10 mouse cellular contexts compared by ENCODE assay signal in genomic region chr7:96986795-96987445, GRCm38 (mm10). TPM values are rescaled to one million over a fixed set of nuclear protein-coding genes. Genes with fewer than 3 reads are reported as not detected.
A peak's percentile ranks its signal among the peaks of the same experiment; 100 is the strongest.
DNase-seq lines count a peak whose midpoint lies in the region; ATAC-seq lines count a peak whose summit lies in the region.
"Had no signal": no experiment of that assay in that cellular context is flagged by ENCODE, and none has a peak within 500 bp of the region (broad histone marks: within the 10 kb centered on the region; RNA-seq: fewer than 3 reads in every experiment).

No protein-coding gene starts in this region.

- ATAC-seq in heart, embryonic 13.5 days (ENCODE audit: extremely low read depth, insufficient number of reproducible peaks, low FRiP score, low TSS enrichment), result no peak
- ATAC-seq in forebrain, embryonic 16.5 days, result peak; percentile 78
- ATAC-seq in midbrain, embryonic 13.5 days, result peak; percentile 59; the same call in 1 of the 2 replicates
- no peak for ATAC-seq in monocyte, adult 5-6 weeks (replicated peaks; ENCODE audit: insufficient number of reproducible peaks, low FRiP score, low TSS enrichment, poor library complexity, severe bottlenecking)

- peaks cover 55% of the 10 kb centered on the region for H3K4me1 ChIP-seq in heart, embryonic 13.5 days
- H3K4me1 ChIP-seq in forebrain, embryonic 16.5 days (replicated peaks; ENCODE audit: control insufficient read depth, insufficient read depth, low read length), result peaks cover 13% of the 10 kb centered on the region
- peaks cover 33% of the 10 kb centered on the region for H3K4me1 ChIP-seq in midbrain, embryonic 13.5 days (replicated peaks)

- DNase-seq in heart, adult 9 months (ENCODE audit: low spot score in 2 of 2), result no peak
- peak; percentile 21 for DNase-seq in ZHBTc4 (ENCODE audit: low read depth, low spot score)
- DNase-seq in urinary bladder, postnatal 36 days (ENCODE audit: low spot score in 2 of 2), result no peak
- DNase-seq in left cerebral cortex, adult 11 months (ENCODE audit: low spot score), result no peak

- no peaks in the 10 kb centered on the region for H3K27me3 ChIP-seq in heart, embryonic 13.5 days (replicated peaks)
- no peaks in the 10 kb centered on the region for H3K27me3 ChIP-seq in forebrain, embryonic 16.5 days (replicated peaks; ENCODE audit: control insufficient read depth, insufficient read depth, low read length)
- H3K27me3 ChIP-seq in midbrain, embryonic 13.5 days, result no peaks in the 10 kb centered on the region
- H3K27me3 ChIP-seq: embryonic facial prominence, embryonic 13.5 days had no signal

- 50% methylated on average over 9 of the region's 9 CpGs for WGBS in heart, embryonic 13.5 days
- 21% methylated on average over 9 of the region's 9 CpGs for WGBS in forebrain, embryonic 16.5 days
- WGBS in midbrain, embryonic 13.5 days, result 32% methylated on average over 9 of the region's 9 CpGs

- no peaks in the 10 kb centered on the region for H3K9me3 ChIP-seq in heart, embryonic 13.5 days
- H3K9me3 ChIP-seq in forebrain, embryonic 16.5 days (ENCODE audit: control insufficient read depth, low read length), result no peaks in the 10 kb centered on the region
- no peaks in the 10 kb centered on the region for H3K9me3 ChIP-seq in midbrain, embryonic 13.5 days
- H3K9me3 ChIP-seq: embryonic facial prominence, embryonic 13.5 days had no signal

- no peak overlapping the region for H3K4me3 ChIP-seq in heart, embryonic 13.5 days
- no peak overlapping the region for H3K4me3 ChIP-seq in forebrain, embryonic 16.5 days (replicated peaks; ENCODE audit: low read length)
- no peak overlapping the region for H3K4me3 ChIP-seq in midbrain, embryonic 13.5 days (replicated peaks)
- H3K4me3 ChIP-seq: embryonic facial prominence, embryonic 13.5 days had no signal

- H3K36me3 ChIP-seq in heart, embryonic 13.5 days, result no peaks in the 10 kb centered on the region
- H3K36me3 ChIP-seq in forebrain, embryonic 16.5 days (ENCODE audit: control insufficient read depth, insufficient read depth), result no peaks in the 10 kb centered on the region
- no peaks in the 10 kb centered on the region for H3K36me3 ChIP-seq in midbrain, embryonic 13.5 days

- no peak overlapping the region for H3K4me2 ChIP-seq in heart, embryonic 13.5 days
- peak overlapping the region; percentile 24 for H3K4me2 ChIP-seq in forebrain, embryonic 16.5 days (ENCODE audit: low read length)
- H3K4me2 ChIP-seq in midbrain, embryonic 13.5 days (replicated peaks), result peak overlapping the region; percentile 25; the same call in 1 of the 2 replicates
- H3K4me2 ChIP-seq: embryonic facial prominence, embryonic 13.5 days had no signal

- no peak overlapping the region for H3K9ac ChIP-seq in heart, embryonic 13.5 days
- no peak overlapping the region for H3K9ac ChIP-seq in forebrain, embryonic 16.5 days (replicated peaks; ENCODE audit: low read depth, low read length)
- no peak overlapping the region for H3K9ac ChIP-seq in midbrain, embryonic 13.5 days (replicated peaks)
- H3K9ac ChIP-seq: embryonic facial prominence, embryonic 13.5 days had no signal

- H3K27ac ChIP-seq in heart, embryonic 13.5 days (replicated peaks), result peak overlapping the region; percentile 83; the same call in 1 of the 2 replicates
- no peak overlapping the region for H3K27ac ChIP-seq in forebrain, embryonic 16.5 days (ENCODE audit: low read length)
- peak overlapping the region; percentile 16; the same call in 1 of the 2 replicates for H3K27ac ChIP-seq in midbrain, embryonic 13.5 days
- H3K27ac ChIP-seq: embryonic facial prominence, embryonic 13.5 days; macrophage had no signal

RNA-seq across cellular contexts. Expression of gene Nars2, which starts 35.6 kb away (rescaled TPM):
- 16.6 and 17.1 TPM in 2 replicates for polyA plus RNA-seq in heart, embryonic 13.5 days (2015; fragmentation: Nextera tagmentation; extraction: Ambion mirVana)
- polyA plus RNA-seq in forebrain, embryonic 16.5 days (2015; fragmentation: Nextera tagmentation; extraction: Ambion mirVana), result 22.2 and 30.4 TPM in 2 replicates
- 15.6 and 19.0 TPM in 2 replicates for polyA plus RNA-seq in midbrain, embryonic 13.5 days (2015; fragmentation: Nextera tagmentation; extraction: Ambion mirVana)
- total RNA-seq in monocyte, adult 5-6 weeks (2017), result 2.1 to 8.2 TPM (median 2.6 TPM) in 3 replicates

Comparison
In these comparisons a context has a peak if more than half of its experiments do, and no peak if none do; other contexts are left out.
1. ATAC-seq: peak in forebrain, embryonic 16.5 days (single experiment) and midbrain, embryonic 13.5 days (single experiment); none in heart, embryonic 13.5 days (single experiment) and monocyte, adult 5-6 weeks (single experiment).